Mouse (Mus musculus): ENCODE results near the gene Mdfic. TPM values are rescaled to one million over a fixed set of nuclear protein-coding genes. Genes with fewer than 3 reads are reported as not detected.
"Not testable (repeated sequence)": the region's sequence is repeated elsewhere in the genome, so short reads cannot be mapped to it uniquely, and the experiment has no call there.

Mdfic gene
- polyA plus RNA-seq (2015; fragmentation: Nextera tagmentation; extraction: Ambion mirVana) = 2.1 and 2.2 TPM in 2 replicates

DNA sequence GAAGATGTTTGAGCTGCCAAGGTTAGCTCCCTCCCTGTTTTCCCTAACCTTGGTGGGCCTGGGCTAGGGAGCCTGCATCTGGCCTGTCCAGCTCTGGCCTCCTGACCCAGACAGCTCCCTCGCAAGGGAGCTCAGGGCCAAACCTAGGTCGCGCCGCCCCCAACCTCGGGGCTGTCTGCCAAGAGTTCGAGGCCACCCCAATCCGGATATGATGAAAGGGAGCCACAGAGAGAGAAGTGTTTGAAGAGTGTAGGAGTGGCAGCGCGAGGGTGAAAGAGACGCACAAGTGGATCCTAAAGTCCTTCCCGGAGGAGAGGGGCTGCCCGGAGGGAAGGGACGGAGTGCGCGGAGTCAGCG is at the start of gene Mdfic:
Gene Mdfic, plus strand, starts transcription at position 201 of the 357 bp plus-strand sequence.
- H3K9me3 ChIP-seq (ENCODE audit: low read length) = no peaks in the 10 kb centered on the region
- TF ChIP-seq CTCF (IDR thresholded peaks at IDR 0.05; ENCODE audit: low read depth) (no peak), EP300 (IDR thresholded peaks at IDR 0.05; ENCODE audit: low read depth) (no peak)
- 9% methylated on average over 15 of the region's 16 CpGs for WGBS (ENCODE audit: insufficient replicate concordance)
- H3K4me1 ChIP-seq (ENCODE audit: insufficient read depth) = peaks cover 4% of the 10 kb centered on the region; the same call in 1 of the 2 replicates
- ATAC-seq (peak; percentile 80), DNase-seq (peak; percentile 69)
- peak within 1 kb of the TSS; percentile 66 for H3K4me2 ChIP-seq (ENCODE audit: low read depth, low read length)
- peak within 1 kb of the TSS; percentile 68 for H3K4me3 ChIP-seq (ENCODE audit: low read depth, low read length)
- H3K27ac ChIP-seq (ENCODE audit: low read depth) = peak within 1 kb of the TSS; percentile 80
- H3K27me3 ChIP-seq (ENCODE audit: insufficient read depth, low read length) = no peaks in the 10 kb centered on the region
- no peaks in the 10 kb centered on the region for H3K36me3 ChIP-seq (replicated peaks; ENCODE audit: insufficient read depth, low read length)
- H3K9ac ChIP-seq (replicated peaks) = peak within 1 kb of the TSS; percentile 79

DNA sequence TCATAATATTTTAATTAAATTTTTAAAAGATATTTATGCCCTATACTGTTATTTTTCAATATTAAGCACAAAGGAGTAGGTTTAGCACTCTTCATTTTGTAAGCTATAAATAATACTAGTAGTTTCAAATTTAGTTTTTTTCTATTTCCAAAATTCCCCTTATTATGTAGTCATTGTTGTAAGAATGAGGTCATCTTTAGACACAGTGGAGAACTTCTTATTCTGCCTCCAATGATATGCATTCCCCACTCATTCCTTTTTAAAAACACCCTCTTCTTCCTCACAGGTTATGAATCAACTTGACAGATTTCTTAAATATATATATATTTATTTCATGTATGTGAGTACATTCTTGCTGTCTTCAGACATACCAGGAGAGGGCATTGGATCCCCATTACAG is 49.1 kb upstream of the Mdfic start:
- no peak for ATAC-seq
- Histone ChIP-seq H3K9ac (replicated peaks) (no peak overlapping the region), H3K27me3 (ENCODE audit: insufficient read depth, low read length) (no peaks in the 10 kb centered on the region), H3K4me3 (ENCODE audit: low read depth, low read length) (no peak overlapping the region), H3K9me3 (ENCODE audit: low read length) (no peaks in the 10 kb centered on the region), H3K4me1 (ENCODE audit: insufficient read depth) (peaks cover 3% of the 10 kb centered on the region; the same call in 1 of the 2 replicates), H3K27ac (ENCODE audit: low read depth) (no peak overlapping the region), H3K36me3 (replicated peaks; ENCODE audit: insufficient read depth, low read length) (no peaks in the 10 kb centered on the region), H3K4me2 (ENCODE audit: low read depth, low read length) (no peak overlapping the region)
- no peak for TF ChIP-seq CTCF (IDR thresholded peaks at IDR 0.05; ENCODE audit: low read depth)
- no peak for TF ChIP-seq EP300 (IDR thresholded peaks at IDR 0.05; ENCODE audit: low read depth)
- DNase-seq = no peak

DNA sequence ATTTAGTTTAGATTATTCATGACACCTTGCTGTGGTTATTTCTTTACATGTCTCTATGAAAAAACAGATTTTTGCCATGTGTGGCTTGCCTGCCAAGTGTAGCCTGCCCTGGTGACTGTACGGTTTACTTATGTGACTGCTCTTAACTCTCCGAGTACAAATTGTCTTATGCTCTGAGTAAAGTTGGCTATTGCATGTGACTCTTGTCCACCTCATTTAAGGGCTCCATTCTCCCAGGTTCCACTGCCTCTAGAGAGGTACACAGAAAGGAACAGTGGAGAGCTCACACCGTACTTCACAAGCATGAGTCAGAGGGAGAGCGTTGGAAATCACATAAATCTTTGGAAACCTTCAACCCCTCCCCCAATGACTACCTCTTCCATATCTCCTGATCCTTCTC is 10.4 kb upstream of the Mdfic start:
- Histone ChIP-seq H3K4me3 (ENCODE audit: low read depth, low read length) (no peak overlapping the region), H3K4me2 (ENCODE audit: low read depth, low read length) (no peak overlapping the region), H3K27ac (ENCODE audit: low read depth) (no peak overlapping the region), H3K9me3 (ENCODE audit: low read length) (no peaks in the 10 kb centered on the region), H3K27me3 (ENCODE audit: insufficient read depth, low read length) (no peaks in the 10 kb centered on the region), H3K9ac (replicated peaks) (no peak overlapping the region), H3K4me1 (ENCODE audit: insufficient read depth) (no peaks in the 10 kb centered on the region), H3K36me3 (replicated peaks; ENCODE audit: insufficient read depth, low read length) (no peaks in the 10 kb centered on the region)
- WGBS (ENCODE audit: insufficient replicate concordance) = 75% methylated on average over 4 of the region's 4 CpGs
- no peak for DNase-seq
- no peak for TF ChIP-seq CTCF (IDR thresholded peaks at IDR 0.05; ENCODE audit: low read depth)
- TF ChIP-seq EP300 (IDR thresholded peaks at IDR 0.05; ENCODE audit: low read depth) = no peak
- ATAC-seq = no peak

DNA sequence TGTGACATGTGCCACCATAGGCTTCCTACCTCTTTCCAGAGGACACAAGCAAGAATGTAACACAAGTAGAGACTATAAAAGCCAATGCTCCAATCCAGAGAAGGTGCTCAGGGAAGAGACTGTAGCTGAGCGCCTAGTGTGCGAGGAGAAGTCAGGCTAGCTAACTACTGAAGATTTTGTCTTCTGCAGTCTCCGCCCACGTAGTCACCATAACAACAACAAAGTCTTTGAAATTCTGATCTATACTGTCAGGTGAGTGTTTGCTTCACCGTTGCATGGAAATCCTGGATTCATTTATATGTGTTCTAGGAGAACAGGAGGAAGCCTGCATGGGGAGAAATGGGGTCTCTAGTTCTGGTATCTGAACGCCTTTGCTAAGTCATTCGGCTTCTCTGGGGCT is 9.8 kb upstream of the Mdfic start:
- no peak overlapping the region for H3K4me3 ChIP-seq (ENCODE audit: low read depth, low read length)
- H3K27me3 ChIP-seq (ENCODE audit: insufficient read depth, low read length) = no peaks in the 10 kb centered on the region
- TF ChIP-seq CTCF (IDR thresholded peaks at IDR 0.05; ENCODE audit: low read depth) (no peak), EP300 (IDR thresholded peaks at IDR 0.05; ENCODE audit: low read depth) (no peak)
- H3K9me3 ChIP-seq (ENCODE audit: low read length) = no peaks in the 10 kb centered on the region
- H3K27ac ChIP-seq (ENCODE audit: low read depth) = no peak overlapping the region
- H3K4me2 ChIP-seq (ENCODE audit: low read depth, low read length) = no peak overlapping the region
- no peaks in the 10 kb centered on the region for H3K4me1 ChIP-seq (ENCODE audit: insufficient read depth)
- DNase-seq (no peak), ATAC-seq (no peak)
- no peaks in the 10 kb centered on the region for H3K36me3 ChIP-seq (replicated peaks; ENCODE audit: insufficient read depth, low read length)
- H3K9ac ChIP-seq (replicated peaks) = no peak overlapping the region
- WGBS (ENCODE audit: insufficient replicate concordance) = 75% methylated on average over 7 of the region's 7 CpGs

DNA sequence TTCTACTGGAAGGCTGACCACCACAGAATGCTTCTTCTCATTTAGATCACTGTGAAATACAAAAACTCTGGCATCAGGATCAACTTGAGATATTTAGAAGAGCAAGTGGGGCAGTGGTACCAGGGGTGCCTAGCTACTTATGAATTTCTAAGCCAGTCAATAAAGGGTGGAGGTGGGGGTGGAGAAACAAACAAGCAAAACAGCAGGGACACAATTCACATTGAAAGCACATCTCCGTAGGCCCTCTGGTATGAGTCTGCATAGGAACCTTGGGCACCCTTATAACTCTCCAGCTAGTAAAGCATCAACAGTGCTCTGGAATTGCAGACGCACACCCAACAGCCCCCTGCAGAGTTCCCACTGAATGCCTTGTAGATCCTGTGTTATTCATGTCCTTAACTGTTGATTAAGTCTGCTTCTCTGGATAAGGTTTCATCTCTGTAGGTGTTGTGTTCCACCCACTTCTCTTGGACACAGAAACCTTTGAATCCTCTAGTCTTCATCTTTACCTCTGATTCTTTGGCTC is 7.5 kb upstream of the Mdfic start:
- no peak overlapping the region for H3K4me2 ChIP-seq (ENCODE audit: low read depth, low read length)
- WGBS (ENCODE audit: insufficient replicate concordance) = 69% methylated on average over 2 of the region's 2 CpGs
- TF ChIP-seq CTCF (IDR thresholded peaks at IDR 0.05; ENCODE audit: low read depth) (no peak), EP300 (IDR thresholded peaks at IDR 0.05; ENCODE audit: low read depth) (no peak)

DNA sequence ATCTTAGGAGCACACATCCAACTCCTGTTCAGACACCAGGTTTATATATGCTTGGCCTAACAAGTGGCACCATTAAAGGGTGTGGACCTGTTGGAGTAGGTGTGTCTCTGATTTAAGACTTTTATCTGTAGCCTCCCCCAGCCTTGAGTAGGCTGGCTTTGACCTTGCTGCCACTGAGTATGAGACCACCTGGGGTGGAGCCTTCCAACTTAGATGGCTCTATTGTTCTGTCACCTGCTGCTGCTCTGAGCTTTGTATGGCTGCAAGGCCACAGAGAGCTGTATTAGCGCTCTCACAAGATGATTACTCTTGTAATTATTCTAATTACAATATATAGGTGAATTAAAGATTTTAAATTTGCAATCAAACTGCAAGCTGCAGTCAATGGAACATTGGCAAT is 6.4 kb upstream of the Mdfic start:
- not testable (repeated sequence) for H3K27me3 ChIP-seq (ENCODE audit: insufficient read depth, low read length); H3K4me2 ChIP-seq (ENCODE audit: low read depth, low read length); H3K4me1 ChIP-seq (ENCODE audit: insufficient read depth); DNase-seq; H3K9ac ChIP-seq (replicated peaks); H3K4me3 ChIP-seq (ENCODE audit: low read depth, low read length); H3K9me3 ChIP-seq (ENCODE audit: low read length); H3K36me3 ChIP-seq (replicated peaks; ENCODE audit: insufficient read depth, low read length); H3K27ac ChIP-seq (ENCODE audit: low read depth); ATAC-seq
- 78% methylated on average over 1 of the region's 1 CpGs for WGBS (ENCODE audit: insufficient replicate concordance)

More for the DNA sequence above, 7.5 kb upstream of the Mdfic start:
- Histone ChIP-seq H3K27me3 (ENCODE audit: insufficient read depth, low read length) (no peaks in the 10 kb centered on the region), H3K4me1 (ENCODE audit: insufficient read depth) (no peaks in the 10 kb centered on the region), H3K9ac (replicated peaks) (no peak overlapping the region), H3K36me3 (replicated peaks; ENCODE audit: insufficient read depth, low read length) (no peaks in the 10 kb centered on the region), H3K27ac (ENCODE audit: low read depth) (no peak overlapping the region), H3K4me3 (ENCODE audit: low read depth, low read length) (no peak overlapping the region), H3K9me3 (ENCODE audit: low read length) (no peaks in the 10 kb centered on the region)
- DNase-seq (no peak), ATAC-seq (no peak)
